Mouse (Mus musculus): Measurements from ENCODE around the gene Il17rc. TPM values are rescaled to one million over a fixed set of nuclear protein-coding genes. Genes with fewer than 3 reads are reported as not detected.

Gene Il17rc
- polyA plus RNA-seq, 1 experiment from 2014 or later, result 10.6 TPM

DNA sequence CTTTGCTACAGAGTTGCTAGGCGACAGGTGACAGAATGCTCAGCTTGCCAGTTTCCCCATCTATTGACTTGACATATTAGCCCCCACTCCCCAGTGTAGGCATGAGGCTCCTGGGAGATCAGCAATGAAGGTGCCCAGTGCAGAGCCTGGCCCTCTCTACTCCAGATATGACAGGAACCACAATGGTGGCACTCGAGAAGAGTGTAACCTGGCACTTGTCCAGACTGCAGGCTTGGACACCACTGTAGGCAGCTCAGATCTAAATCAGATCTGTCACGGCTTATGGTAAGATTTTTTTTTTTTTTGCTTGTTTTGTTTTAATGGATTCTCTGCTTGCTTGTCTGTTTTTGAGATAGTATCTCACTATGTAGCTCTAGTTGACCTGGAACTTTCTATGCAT is 37.6 kb upstream of the Il17rc start:
- WGBS, result 88% methylated on average over 3 of the region's 3 CpGs
- Histone ChIP-seq H3K4me2 (replicated peaks; ENCODE audit: low read depth, low read length) (no peak overlapping the region), H3K9ac (replicated peaks; ENCODE audit: low read depth, low read length) (no peak overlapping the region), H3K4me3 (ENCODE audit: low read depth, low read length) (no peak overlapping the region), H3K4me1 (ENCODE audit: control insufficient read depth, insufficient read depth, low read length) (no peaks in the 10 kb centered on the region), H3K36me3 (ENCODE audit: control insufficient read depth, insufficient read depth, low read length) (no peaks in the 10 kb centered on the region), H3K9me3 (ENCODE audit: control insufficient read depth, low read depth, low read length) (no peaks in the 10 kb centered on the region), H3K27me3 (ENCODE audit: control insufficient read depth, insufficient read depth, low read length) (no peaks in the 10 kb centered on the region), H3K27ac (ENCODE audit: low read length) (no peak overlapping the region)
- ATAC-seq (ENCODE audit: insufficient number of reproducible peaks, insufficient read depth, low FRiP score, low read depth), result no peak

DNA sequence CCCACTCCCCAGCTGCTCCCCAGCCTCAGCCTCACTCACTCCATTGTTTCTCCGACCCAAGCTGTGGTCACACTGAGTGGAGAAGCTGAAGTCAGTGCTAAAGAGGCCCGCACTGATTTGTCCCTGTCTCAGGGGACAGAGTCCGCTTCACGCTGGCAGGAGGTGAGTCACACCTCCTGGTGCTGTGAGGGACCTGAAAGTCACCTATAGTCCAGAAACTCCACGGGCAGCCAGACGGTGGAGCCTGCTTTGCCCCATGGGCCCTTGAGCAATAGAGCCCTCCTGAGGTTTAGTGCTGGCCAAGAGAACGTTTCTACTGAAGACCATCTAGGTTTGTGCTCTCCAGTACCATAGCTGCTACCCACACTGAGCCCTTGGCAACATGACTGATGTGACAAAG is 36.5 kb upstream of the Il17rc start:
- Histone ChIP-seq H3K4me3 (ENCODE audit: low read depth, low read length) (no peak overlapping the region), H3K27me3 (ENCODE audit: control insufficient read depth, insufficient read depth, low read length) (no peaks in the 10 kb centered on the region), H3K36me3 (ENCODE audit: control insufficient read depth, insufficient read depth, low read length) (no peaks in the 10 kb centered on the region), H3K4me1 (ENCODE audit: control insufficient read depth, insufficient read depth, low read length) (no peaks in the 10 kb centered on the region), H3K4me2 (replicated peaks; ENCODE audit: low read depth, low read length) (no peak overlapping the region), H3K9ac (replicated peaks; ENCODE audit: low read depth, low read length) (no peak overlapping the region), H3K27ac (ENCODE audit: low read length) (no peak overlapping the region), H3K9me3 (ENCODE audit: control insufficient read depth, low read depth, low read length) (no peaks in the 10 kb centered on the region)
- ATAC-seq (ENCODE audit: insufficient number of reproducible peaks, insufficient read depth, low FRiP score, low read depth), result no peak
- 69% methylated on average over 7 of the region's 7 CpGs for WGBS

DNA sequence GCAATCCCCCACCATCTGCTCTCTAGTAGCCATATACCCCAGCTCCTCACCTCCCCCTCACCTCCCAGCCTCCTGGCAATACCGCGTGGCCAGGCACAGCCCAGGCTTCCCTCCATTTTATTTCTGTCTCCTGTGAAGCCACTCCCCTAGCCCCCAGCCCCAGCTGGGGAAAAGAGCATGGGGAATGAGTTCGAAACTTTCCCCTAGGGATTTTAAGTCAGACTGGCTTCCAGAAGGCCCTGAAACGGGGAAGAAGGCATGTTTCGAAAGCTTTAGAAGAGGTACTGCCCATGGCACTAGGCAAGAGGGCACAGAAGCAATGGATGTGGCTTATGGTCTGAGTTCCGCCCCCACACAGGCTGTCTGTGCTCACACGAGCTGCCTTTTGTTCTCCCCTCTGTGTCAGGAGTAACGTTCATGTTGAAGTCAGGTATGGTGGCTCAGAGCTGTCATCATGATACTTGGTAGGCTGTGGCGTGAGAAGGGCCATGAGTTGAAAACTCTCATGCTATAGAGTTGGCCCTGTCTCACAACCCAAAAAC is 35.5 kb upstream of the Il17rc start, which contains the start of gene Cidec:
Cidec (minus strand) TSS at position 97 of the 542 bp plus-strand sequence.
- H3K4me3 ChIP-seq (ENCODE audit: low read depth, low read length), result no peak within 1 kb of the TSS
- no peak within 1 kb of the TSS for H3K9ac ChIP-seq (replicated peaks; ENCODE audit: low read depth, low read length)
- no peak within 1 kb of the TSS for H3K4me2 ChIP-seq (replicated peaks; ENCODE audit: low read depth, low read length)
- no peak within 1 kb of the TSS for H3K27ac ChIP-seq (ENCODE audit: low read length)
- no peaks in the 10 kb centered on the region for H3K27me3 ChIP-seq (ENCODE audit: control insufficient read depth, insufficient read depth, low read length)
- H3K4me1 ChIP-seq (ENCODE audit: control insufficient read depth, insufficient read depth, low read length), result no peaks in the 10 kb centered on the region
- H3K9me3 ChIP-seq (ENCODE audit: control insufficient read depth, low read depth, low read length), result no peaks in the 10 kb centered on the region
- no peaks in the 10 kb centered on the region for H3K36me3 ChIP-seq (ENCODE audit: control insufficient read depth, insufficient read depth, low read length)
- WGBS, result 78% methylated on average over 9 of the region's 9 CpGs
- ATAC-seq (ENCODE audit: insufficient number of reproducible peaks, insufficient read depth, low FRiP score, low read depth), result no peak

DNA sequence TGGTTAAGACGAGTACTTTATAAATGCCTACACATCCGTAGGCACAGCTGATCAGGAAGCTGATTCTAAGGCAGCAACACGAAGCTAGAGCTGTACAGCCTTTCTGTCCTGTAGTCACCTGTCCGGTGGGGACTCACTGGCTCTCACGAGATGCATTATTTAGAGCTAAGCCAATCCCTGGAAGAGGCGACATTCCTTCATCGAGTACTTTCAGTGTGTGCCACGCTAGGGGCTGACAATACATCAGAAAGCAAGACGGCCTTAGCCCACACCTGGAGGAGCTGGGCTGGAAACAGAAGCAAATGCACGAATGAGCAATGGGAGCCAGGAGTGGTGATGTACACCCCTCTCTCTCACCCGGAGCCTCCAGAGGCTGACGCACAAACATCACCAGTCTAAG is 34.1 kb upstream of the Il17rc start:
- ATAC-seq (ENCODE audit: insufficient number of reproducible peaks, insufficient read depth, low FRiP score, low read depth), result no peak

DNA sequence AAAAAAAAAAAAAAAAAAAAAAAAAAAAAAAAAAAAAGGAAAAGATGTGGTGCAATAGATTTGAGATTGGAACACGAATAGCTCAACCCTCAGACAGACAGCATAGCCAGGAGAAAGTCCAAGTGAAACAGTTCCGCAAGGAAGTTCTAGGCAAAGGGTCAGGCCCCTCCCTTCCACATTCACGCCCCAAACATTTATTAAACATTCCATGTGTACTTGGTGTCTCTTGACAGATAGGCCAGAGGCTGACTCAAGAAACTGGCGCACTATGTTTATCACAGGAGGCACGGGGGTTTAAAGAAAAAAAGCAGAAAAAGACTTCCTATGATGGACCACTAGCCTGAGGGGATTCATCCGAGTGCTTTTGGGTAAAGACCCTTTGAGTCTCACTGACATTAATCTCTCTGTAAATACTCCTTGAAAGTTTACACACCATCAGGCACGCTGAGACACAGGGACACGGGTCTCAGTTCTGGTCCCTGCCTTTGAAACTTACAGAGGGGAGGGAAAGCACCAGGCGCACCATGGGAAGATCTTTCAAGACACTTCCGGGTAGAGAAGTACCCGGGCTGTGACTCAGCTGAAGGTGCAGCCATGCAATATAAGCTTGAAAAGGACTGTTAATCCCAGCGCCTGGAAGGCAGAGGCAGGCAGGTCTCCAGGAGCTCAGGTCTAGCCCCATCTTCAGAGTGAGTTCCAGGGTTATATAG is 32.4 kb upstream of the Il17rc start:
- Histone ChIP-seq H3K4me1 (ENCODE audit: control insufficient read depth, insufficient read depth, low read length) (peaks cover 5% of the 10 kb centered on the region), H3K27ac (ENCODE audit: low read length) (no peak overlapping the region), H3K9me3 (ENCODE audit: control insufficient read depth, low read depth, low read length) (no peaks in the 10 kb centered on the region), H3K27me3 (ENCODE audit: control insufficient read depth, insufficient read depth, low read length) (no peaks in the 10 kb centered on the region), H3K9ac (replicated peaks; ENCODE audit: low read depth, low read length) (no peak overlapping the region), H3K36me3 (ENCODE audit: control insufficient read depth, insufficient read depth, low read length) (no peaks in the 10 kb centered on the region), H3K4me2 (replicated peaks; ENCODE audit: low read depth, low read length) (no peak overlapping the region), H3K4me3 (ENCODE audit: low read depth, low read length) (no peak overlapping the region)
- ATAC-seq (ENCODE audit: insufficient number of reproducible peaks, insufficient read depth, low FRiP score, low read depth), result no peak
- WGBS, result 42% methylated on average over 12 of the region's 12 CpGs

More for the DNA sequence above, 34.1 kb upstream of the Il17rc start:
- Histone ChIP-seq H3K36me3 (ENCODE audit: control insufficient read depth, insufficient read depth, low read length) (no peaks in the 10 kb centered on the region), H3K9me3 (ENCODE audit: control insufficient read depth, low read depth, low read length) (no peaks in the 10 kb centered on the region), H3K9ac (replicated peaks; ENCODE audit: low read depth, low read length) (no peak overlapping the region), H3K4me1 (ENCODE audit: control insufficient read depth, insufficient read depth, low read length) (no peaks in the 10 kb centered on the region), H3K27ac (ENCODE audit: low read length) (no peak overlapping the region), H3K4me3 (ENCODE audit: low read depth, low read length) (no peak overlapping the region), H3K4me2 (replicated peaks; ENCODE audit: low read depth, low read length) (no peak overlapping the region), H3K27me3 (ENCODE audit: control insufficient read depth, insufficient read depth, low read length) (no peaks in the 10 kb centered on the region)
- 66% methylated on average over 12 of the region's 12 CpGs for WGBS

DNA sequence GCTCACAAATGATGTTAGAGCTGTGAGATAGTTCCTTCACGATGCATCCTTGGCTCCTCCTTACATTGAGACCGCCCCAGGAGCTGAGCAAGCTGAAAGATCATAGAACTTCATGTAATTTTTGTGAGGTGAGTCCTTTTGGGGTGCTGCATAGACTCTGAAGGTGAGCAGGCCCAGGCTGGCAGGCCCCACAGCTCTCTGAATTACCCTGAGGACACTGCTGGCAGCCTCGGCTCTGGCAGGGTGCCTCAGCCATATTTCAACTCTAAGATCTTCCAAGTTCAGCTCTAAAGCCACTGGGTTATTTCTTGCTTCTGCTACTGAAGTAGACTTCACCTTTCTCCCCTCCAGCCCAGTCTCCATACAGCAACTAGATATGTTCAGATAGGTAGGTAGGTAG is 30.5 kb upstream of the Il17rc start:
- no peaks in the 10 kb centered on the region for H3K27me3 ChIP-seq (ENCODE audit: control insufficient read depth, insufficient read depth, low read length)
- H3K4me3 ChIP-seq (ENCODE audit: low read depth, low read length), result no peak overlapping the region
- no peak for ATAC-seq (ENCODE audit: insufficient number of reproducible peaks, insufficient read depth, low FRiP score, low read depth)

DNA sequence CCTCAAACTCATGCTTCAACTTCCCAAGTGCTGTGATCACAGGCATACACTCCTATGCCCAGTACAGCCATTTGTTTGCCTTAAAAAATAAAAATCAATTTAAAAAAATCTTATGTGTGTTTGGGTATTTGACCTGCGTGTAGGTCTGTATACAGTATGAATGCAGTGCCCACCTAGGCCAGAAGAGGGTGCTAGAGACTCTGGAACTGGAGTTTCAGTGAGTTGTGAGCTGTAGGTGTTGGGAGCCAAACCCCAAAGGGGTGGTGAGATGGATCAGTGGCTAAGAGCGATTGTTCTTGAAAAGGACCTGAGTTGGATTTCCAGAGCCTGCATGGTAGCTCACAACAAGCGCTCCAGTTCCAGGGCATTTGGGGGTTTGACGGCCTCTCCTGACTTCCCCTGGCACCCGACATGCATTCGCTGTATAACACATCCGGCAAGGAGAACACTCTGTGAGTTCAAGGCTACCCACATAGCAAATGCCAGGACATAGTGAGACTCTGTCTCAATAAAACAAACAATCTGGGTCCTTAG is 30.0 kb upstream of the Il17rc start:
- no peak for ATAC-seq (ENCODE audit: insufficient number of reproducible peaks, insufficient read depth, low FRiP score, low read depth)
- no peak overlapping the region for H3K27ac ChIP-seq (ENCODE audit: low read length)
- no peak overlapping the region for H3K4me2 ChIP-seq (replicated peaks; ENCODE audit: low read depth, low read length)
- H3K4me1 ChIP-seq (ENCODE audit: control insufficient read depth, insufficient read depth, low read length), result peaks cover 5% of the 10 kb centered on the region
- no peak overlapping the region for H3K9ac ChIP-seq (replicated peaks; ENCODE audit: low read depth, low read length)
- no peaks in the 10 kb centered on the region for H3K36me3 ChIP-seq (ENCODE audit: control insufficient read depth, insufficient read depth, low read length)
- no peaks in the 10 kb centered on the region for H3K27me3 ChIP-seq (ENCODE audit: control insufficient read depth, insufficient read depth, low read length)
- WGBS, result 53% methylated on average over 7 of the region's 7 CpGs
- no peak overlapping the region for H3K4me3 ChIP-seq (ENCODE audit: low read depth, low read length)
- no peaks in the 10 kb centered on the region for H3K9me3 ChIP-seq (ENCODE audit: control insufficient read depth, low read depth, low read length)

More for the DNA sequence above, 30.5 kb upstream of the Il17rc start:
- H3K9me3 ChIP-seq (ENCODE audit: control insufficient read depth, low read depth, low read length), result no peaks in the 10 kb centered on the region
- 79% methylated on average over 3 of the region's 3 CpGs for WGBS
- peaks cover 5% of the 10 kb centered on the region for H3K4me1 ChIP-seq (ENCODE audit: control insufficient read depth, insufficient read depth, low read length)
- H3K4me2 ChIP-seq (replicated peaks; ENCODE audit: low read depth, low read length), result no peak overlapping the region
- no peak overlapping the region for H3K27ac ChIP-seq (ENCODE audit: low read length)
- no peak overlapping the region for H3K9ac ChIP-seq (replicated peaks; ENCODE audit: low read depth, low read length)
- H3K36me3 ChIP-seq (ENCODE audit: control insufficient read depth, insufficient read depth, low read length), result no peaks in the 10 kb centered on the region

DNA sequence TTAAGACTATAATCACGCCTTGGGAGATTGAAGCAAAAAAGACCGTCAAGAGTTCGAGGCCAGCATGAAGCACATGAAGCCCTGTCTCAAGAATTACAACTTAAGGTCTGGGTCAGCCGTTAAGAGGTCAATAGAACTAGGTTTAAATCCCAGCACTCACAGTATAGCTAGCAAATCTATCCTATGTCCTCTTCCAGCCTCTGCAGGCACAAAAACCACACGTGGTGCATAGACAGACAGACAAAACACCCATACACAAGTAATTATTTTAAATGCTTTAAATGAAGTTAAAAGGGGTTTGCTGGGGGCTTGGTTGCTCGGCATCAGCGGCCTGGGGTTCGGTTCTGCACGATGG is 29.2 kb upstream of the Il17rc start:
- no peaks in the 10 kb centered on the region for H3K27me3 ChIP-seq (ENCODE audit: control insufficient read depth, insufficient read depth, low read length)
- H3K9ac ChIP-seq (replicated peaks; ENCODE audit: low read depth, low read length), result no peak overlapping the region; the same call in 1 of the 2 replicates
- H3K4me2 ChIP-seq (replicated peaks; ENCODE audit: low read depth, low read length), result peak overlapping the region; percentile 92
- H3K4me3 ChIP-seq (ENCODE audit: low read depth, low read length), result peak overlapping the region; percentile 96
- H3K4me1 ChIP-seq (ENCODE audit: control insufficient read depth, insufficient read depth, low read length), result peaks cover 5% of the 10 kb centered on the region
- ATAC-seq (ENCODE audit: insufficient number of reproducible peaks, insufficient read depth, low FRiP score, low read depth), result no peak; the same call in 1 of the 2 replicates
- 0 out of 2 replicates have a peak overlapping the region, but pooled peaks have one; percentile 56 for H3K27ac ChIP-seq (ENCODE audit: low read length)
- peaks cover 5% of the 10 kb centered on the region; the same call in 1 of the 2 replicates for H3K36me3 ChIP-seq (ENCODE audit: control insufficient read depth, insufficient read depth, low read length)
- WGBS, result 41% methylated on average over 9 of the region's 9 CpGs
- H3K9me3 ChIP-seq (ENCODE audit: control insufficient read depth, low read depth, low read length), result no peaks in the 10 kb centered on the region
